Mouse (Mus musculus): ENCODE data around the gene Kcnq5. TPM values are rescaled to one million over a fixed set of nuclear protein-coding genes. Genes with fewer than 3 reads are reported as not detected.
"Not testable (repeated sequence)": the region's sequence is repeated elsewhere in the genome, so short reads cannot be mapped to it uniquely, and the experiment has no call there.

Kcnq5 gene
- total RNA-seq, 1 experiment from 2014 or later: 8.6 TPM

- not testable (repeated sequence) for ATAC-seq (replicated peaks in 1 of 2; ENCODE audit: insufficient read depth in 1 of 2, low FRiP score in 2 of 2, low TSS enrichment in 1 of 2, low read depth in 1 of 2, poor library complexity in 2 of 2, severe bottlenecking in 2 of 2)
Observed at GRCm38 (mm10) chr1:21567397-21567796, 394.3 kb downstream of the Kcnq5 start.

GRCm38 (mm10) chr1:21554630-21555029, 407.1 kb downstream of the Kcnq5 start:
- peak; percentile 86 to 90 for ATAC-seq (replicated peaks in 1 of 2; ENCODE audit: insufficient read depth in 1 of 2, low FRiP score in 2 of 2, low TSS enrichment in 1 of 2, low read depth in 1 of 2, poor library complexity in 2 of 2, severe bottlenecking in 2 of 2)

GRCm38 (mm10) chr1:21552715-21553114, 409.0 kb downstream of the Kcnq5 start:
- ATAC-seq (replicated peaks in 1 of 2; ENCODE audit: insufficient read depth in 1 of 2, low FRiP score in 2 of 2, low TSS enrichment in 1 of 2, low read depth in 1 of 2, poor library complexity in 2 of 2, severe bottlenecking in 2 of 2): peak; percentile 38 to 41; a peak in 1 of 4 replicates

GRCm38 (mm10) chr1:21543909-21544308, 417.8 kb downstream of the Kcnq5 start:
- peak; percentile 45 to 65; a peak in 3 of 4 replicates for ATAC-seq (replicated peaks in 1 of 2; ENCODE audit: insufficient read depth in 1 of 2, low FRiP score in 2 of 2, low TSS enrichment in 1 of 2, low read depth in 1 of 2, poor library complexity in 2 of 2, severe bottlenecking in 2 of 2)

GRCm38 (mm10) chr1:21539486-21539885, 422.3 kb downstream of the Kcnq5 start:
- no peak for ATAC-seq (replicated peaks in 1 of 2; ENCODE audit: insufficient read depth in 1 of 2, low FRiP score in 2 of 2, low TSS enrichment in 1 of 2, low read depth in 1 of 2, poor library complexity in 2 of 2, severe bottlenecking in 2 of 2)

GRCm38 (mm10) chr1:21530823-21531222, 430.9 kb downstream of the Kcnq5 start:
- no peak for ATAC-seq (replicated peaks in 1 of 2; ENCODE audit: insufficient read depth in 1 of 2, low FRiP score in 2 of 2, low TSS enrichment in 1 of 2, low read depth in 1 of 2, poor library complexity in 2 of 2, severe bottlenecking in 2 of 2)

GRCm38 (mm10) chr1:21521995-21522394, 439.7 kb downstream of the Kcnq5 start:
- no peak for ATAC-seq (replicated peaks in 1 of 2; ENCODE audit: insufficient read depth in 1 of 2, low FRiP score in 2 of 2, low TSS enrichment in 1 of 2, low read depth in 1 of 2, poor library complexity in 2 of 2, severe bottlenecking in 2 of 2)

- no peak for ATAC-seq (replicated peaks in 1 of 2; ENCODE audit: insufficient read depth in 1 of 2, low FRiP score in 2 of 2, low TSS enrichment in 1 of 2, low read depth in 1 of 2, poor library complexity in 2 of 2, severe bottlenecking in 2 of 2)
Observed at GRCm38 (mm10) chr1:21521475-21521874, 440.3 kb downstream of the Kcnq5 start.

GRCm38 (mm10) chr1:21520116-21520645, 441.6 kb downstream of the Kcnq5 start:
- no peak for ATAC-seq (replicated peaks in 1 of 2; ENCODE audit: insufficient read depth in 1 of 2, low FRiP score in 2 of 2, low TSS enrichment in 1 of 2, low read depth in 1 of 2, poor library complexity in 2 of 2, severe bottlenecking in 2 of 2)

- ATAC-seq (replicated peaks in 1 of 2; ENCODE audit: insufficient read depth in 1 of 2, low FRiP score in 2 of 2, low TSS enrichment in 1 of 2, low read depth in 1 of 2, poor library complexity in 2 of 2, severe bottlenecking in 2 of 2): no peak
Observed at GRCm38 (mm10) chr1:21506665-21507064, 455.1 kb downstream of the Kcnq5 start.

- no peak for ATAC-seq (replicated peaks in 1 of 2; ENCODE audit: insufficient read depth in 1 of 2, low FRiP score in 2 of 2, low TSS enrichment in 1 of 2, low read depth in 1 of 2, poor library complexity in 2 of 2, severe bottlenecking in 2 of 2)
Observed at GRCm38 (mm10) chr1:21499815-21500534, 461.8 kb downstream of the Kcnq5 start.

- no peak for ATAC-seq (replicated peaks in 1 of 2; ENCODE audit: insufficient read depth in 1 of 2, low FRiP score in 2 of 2, low TSS enrichment in 1 of 2, low read depth in 1 of 2, poor library complexity in 2 of 2, severe bottlenecking in 2 of 2)
Observed at GRCm38 (mm10) chr1:21496307-21496706, 465.4 kb downstream of the Kcnq5 start.

- no peak for ATAC-seq (replicated peaks in 1 of 2; ENCODE audit: insufficient read depth in 1 of 2, low FRiP score in 2 of 2, low TSS enrichment in 1 of 2, low read depth in 1 of 2, poor library complexity in 2 of 2, severe bottlenecking in 2 of 2)
Observed at GRCm38 (mm10) chr1:21488645-21489044, 473.1 kb downstream of the Kcnq5 start.

- ATAC-seq (replicated peaks in 1 of 2; ENCODE audit: insufficient read depth in 1 of 2, low FRiP score in 2 of 2, low TSS enrichment in 1 of 2, low read depth in 1 of 2, poor library complexity in 2 of 2, severe bottlenecking in 2 of 2): no peak
Observed at GRCm38 (mm10) chr1:21486266-21486665, 475.5 kb downstream of the Kcnq5 start.

- no peak for ATAC-seq (replicated peaks in 1 of 2; ENCODE audit: insufficient read depth in 1 of 2, low FRiP score in 2 of 2, low TSS enrichment in 1 of 2, low read depth in 1 of 2, poor library complexity in 2 of 2, severe bottlenecking in 2 of 2)
Observed at GRCm38 (mm10) chr1:21469311-21469710, 492.4 kb downstream of the Kcnq5 start.

- ATAC-seq (replicated peaks in 1 of 2; ENCODE audit: insufficient read depth in 1 of 2, low FRiP score in 2 of 2, low TSS enrichment in 1 of 2, low read depth in 1 of 2, poor library complexity in 2 of 2, severe bottlenecking in 2 of 2): no peak
Observed at GRCm38 (mm10) chr1:21466431-21466830, 495.3 kb downstream of the Kcnq5 start.

GRCm38 (mm10) chr1:21460941-21461689, 500.6 kb downstream of the Kcnq5 start:
- peak; percentile 86 to 91 for ATAC-seq (replicated peaks in 1 of 2; ENCODE audit: insufficient read depth in 1 of 2, low FRiP score in 2 of 2, low TSS enrichment in 1 of 2, low read depth in 1 of 2, poor library complexity in 2 of 2, severe bottlenecking in 2 of 2)

- no peak for ATAC-seq (replicated peaks in 1 of 2; ENCODE audit: insufficient read depth in 1 of 2, low FRiP score in 2 of 2, low TSS enrichment in 1 of 2, low read depth in 1 of 2, poor library complexity in 2 of 2, severe bottlenecking in 2 of 2)
Observed at GRCm38 (mm10) chr1:21458581-21458980, 503.2 kb downstream of the Kcnq5 start.
